Mouse (Mus musculus) ES-CJ7 (cell line): ENCODE data around the gene Aspm.
"Not testable (repeated sequence)": the region's sequence is repeated elsewhere in the genome, so short reads cannot be mapped to it uniquely, and the experiment has no call there.

Experiments used
- DNase-seq: peaks from one replicate; pipeline ENCODE4 v3.0.0; 2011; ENCODE audit warnings: low read depth, low spot score

Gene Aspm

DNA sequence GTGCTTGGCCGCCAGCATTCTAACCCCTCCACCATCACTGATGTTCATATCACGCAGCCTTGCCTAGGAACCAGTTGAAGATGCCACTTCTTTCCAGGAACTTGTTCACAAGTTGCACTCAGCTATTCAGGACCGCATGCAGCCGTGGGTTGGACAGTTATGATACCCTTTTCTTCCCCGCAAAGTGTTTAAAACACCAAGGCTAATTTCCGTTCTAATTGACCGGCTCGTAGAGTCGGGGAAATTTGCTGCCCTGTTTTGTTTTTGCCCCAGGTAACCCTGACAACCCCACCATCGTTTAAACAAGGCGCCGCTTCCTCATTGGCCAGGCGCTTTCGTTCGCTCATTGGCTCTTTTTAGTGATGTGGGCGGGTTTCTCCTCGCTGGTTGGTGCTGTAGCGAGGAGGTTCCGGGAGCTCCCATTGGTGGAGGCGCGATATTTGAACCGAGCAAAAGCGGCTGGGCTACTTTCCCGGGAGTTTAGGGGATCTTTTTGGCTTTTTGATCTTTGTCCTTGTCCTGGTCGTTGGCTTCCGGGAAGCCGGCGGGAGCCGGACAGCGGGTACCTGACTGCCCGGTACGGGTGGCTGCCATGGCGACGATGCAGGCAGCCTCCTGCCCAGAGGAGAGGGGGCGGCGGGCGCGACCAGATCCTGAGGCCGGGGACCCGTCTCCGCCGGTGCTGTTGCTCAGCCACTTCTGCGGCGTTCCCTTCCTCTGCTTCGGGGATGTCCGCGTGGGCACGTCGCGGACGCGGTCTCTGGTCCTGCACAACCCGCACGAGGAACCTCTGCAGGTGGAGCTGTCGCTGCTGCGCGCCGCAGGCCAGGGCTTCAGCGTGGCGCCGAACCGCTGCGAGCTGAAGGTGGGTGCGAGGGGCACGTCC is at the start of gene Aspm:
Aspm (plus strand) TSS at position 433 of the 886 bp plus-strand sequence.
- DNase-seq: peak; percentile 97

DNA sequence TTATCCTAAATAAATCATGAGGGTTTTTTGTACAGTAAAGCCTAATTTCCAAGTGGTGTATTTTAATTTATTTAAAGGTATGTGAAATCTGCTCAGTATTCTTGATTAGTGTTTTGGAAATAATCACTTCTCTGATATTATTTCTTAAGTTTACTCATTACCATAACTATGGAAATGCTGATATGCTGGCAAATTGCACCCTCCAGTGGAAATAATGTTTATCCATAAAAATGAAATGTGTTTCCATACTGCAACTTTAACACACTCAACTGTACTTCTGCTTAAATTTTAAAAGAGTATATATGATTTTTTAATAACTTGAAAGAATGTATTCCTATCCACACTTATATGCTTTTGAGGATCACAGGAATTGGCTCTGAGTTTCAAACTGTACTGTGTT is 48.8 kb upstream of the Aspm start:
- DNase-seq: no peak

DNA sequence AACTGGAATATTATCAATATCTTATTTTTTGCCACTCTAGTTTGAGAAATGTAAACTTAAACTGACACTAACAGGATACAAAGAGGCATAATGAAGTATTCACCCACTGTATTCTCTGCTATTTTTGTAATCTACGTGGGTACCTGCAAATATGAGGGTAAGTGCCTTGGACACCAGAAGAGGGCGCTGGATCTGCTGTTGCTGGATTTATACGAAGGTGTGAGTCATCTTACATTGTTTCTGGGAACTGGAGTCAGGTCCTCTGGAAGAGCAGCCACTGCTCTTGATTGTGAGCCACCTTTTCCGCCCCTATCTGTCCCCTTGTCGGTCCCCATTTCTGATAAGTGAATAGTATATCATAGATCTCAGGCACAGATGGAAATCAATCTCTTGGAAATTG is 46.9 kb upstream of the Aspm start:
- DNase-seq: peak; percentile 66

- peak; percentile 89 for DNase-seq
Observed at GRCm38 (mm10) chr1:139412365-139412764, 42.2 kb upstream of the Aspm start.

DNA sequence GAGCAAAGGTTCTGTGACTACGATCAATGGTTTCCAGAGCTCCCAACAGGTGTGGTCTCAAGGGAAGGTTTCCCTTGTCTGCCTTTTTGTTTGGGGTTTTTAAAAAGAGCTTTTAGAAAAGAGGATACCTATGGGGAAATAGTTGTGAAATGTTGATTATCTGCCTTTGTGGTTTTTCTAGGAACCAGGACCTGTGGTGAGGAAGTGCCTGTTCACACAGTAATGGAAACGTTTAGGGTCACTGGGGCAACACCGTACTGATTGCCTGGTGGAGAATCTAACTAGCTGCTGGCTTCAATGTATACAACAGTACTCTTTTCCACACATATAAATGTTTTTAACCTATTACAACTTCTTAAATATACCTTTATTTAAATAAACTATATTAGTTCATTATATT is 41.1 kb upstream of the Aspm start:
- no peak for DNase-seq

- no peak for DNase-seq
Observed at GRCm38 (mm10) chr1:139421521-139421874, 33.1 kb upstream of the Aspm start.

- DNase-seq: peak; percentile 89
Observed at GRCm38 (mm10) chr1:139421875-139422791, 32.4 kb upstream of the Aspm start, which contains the start of gene Zbtb41. Gene Zbtb41, plus strand, starts transcription at chr1:139422288.

GRCm38 (mm10) chr1:139422941-139423340 is 31.6 kb upstream of the Aspm start:
- DNase-seq: no peak

DNA sequence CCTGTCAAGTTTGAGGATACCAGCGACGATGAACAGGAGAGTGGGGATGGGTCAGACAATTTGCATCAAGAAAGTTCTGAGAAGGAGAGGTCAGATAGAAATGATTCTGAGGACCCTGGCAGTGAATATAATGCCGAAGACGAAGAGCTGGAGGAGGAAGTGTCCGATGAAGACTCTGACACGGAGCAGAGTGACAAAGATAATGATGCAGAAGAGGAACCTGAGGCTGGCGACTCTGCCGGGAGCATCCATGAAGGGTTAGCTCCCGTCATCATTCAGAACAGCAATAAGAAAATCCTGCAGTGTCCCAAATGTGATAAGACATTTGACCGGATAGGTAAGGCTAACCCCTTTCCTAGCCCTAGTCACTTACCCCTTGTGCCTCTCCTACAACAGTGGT is 30.6 kb upstream of the Aspm start:
- DNase-seq: no peak

- DNase-seq: no peak
Observed at GRCm38 (mm10) chr1:139425006-139425405, 29.6 kb upstream of the Aspm start.

DNA sequence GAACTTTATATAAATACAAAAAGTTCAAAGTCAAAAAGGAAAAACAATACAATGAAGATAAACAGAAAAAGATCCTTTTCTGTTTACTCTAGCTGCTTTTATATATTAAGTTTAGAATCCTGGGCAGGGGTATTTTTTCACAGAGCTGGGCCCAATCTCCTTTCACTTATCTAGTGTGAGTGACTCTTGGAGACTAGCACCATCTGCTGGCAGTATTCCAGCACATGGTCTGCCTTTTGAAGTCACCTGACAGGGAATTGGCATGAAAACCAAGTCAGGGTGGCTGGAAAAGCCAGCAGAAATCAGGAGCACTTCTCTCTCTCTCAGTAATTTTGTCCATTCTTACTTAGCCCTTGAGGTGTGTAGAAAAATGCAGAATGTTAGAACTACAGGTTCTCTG is 16.2 kb upstream of the Aspm start:
- DNase-seq: peak; percentile 88

- not testable (repeated sequence) for DNase-seq
Observed at GRCm38 (mm10) chr1:139443103-139443502, 11.5 kb upstream of the Aspm start.

DNA sequence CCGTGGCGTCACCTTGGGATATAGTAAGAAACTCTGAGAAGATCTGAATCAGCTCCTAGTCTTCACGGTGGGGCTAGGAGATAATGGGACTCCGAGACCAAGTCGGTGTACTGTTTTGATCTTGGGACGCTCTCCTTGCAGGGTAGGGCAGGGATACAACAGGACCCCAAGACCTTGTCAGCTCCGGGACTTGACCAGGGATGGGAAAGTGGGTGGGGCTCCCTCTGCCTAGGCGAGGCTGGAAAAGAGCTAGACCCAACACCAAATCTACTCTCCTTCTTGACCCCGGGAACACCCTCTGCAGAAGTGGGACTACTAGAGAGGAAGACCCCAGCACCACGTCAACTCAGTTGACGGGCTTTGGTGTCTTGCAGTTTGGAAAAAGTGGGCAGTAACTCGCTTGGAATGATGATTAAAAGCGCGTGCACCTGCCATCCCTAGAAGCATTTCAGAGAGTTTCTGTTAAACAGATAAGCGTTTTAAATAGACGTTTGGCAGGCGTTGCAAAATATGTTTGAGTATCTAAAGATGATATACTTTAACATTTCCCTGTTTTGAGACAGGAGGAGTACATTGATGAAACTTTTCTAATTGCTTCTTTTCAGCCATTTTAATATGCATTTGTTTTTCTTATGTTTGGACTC is 776 bp downstream of the Aspm start:
- peak; percentile 76 for DNase-seq

DNA sequence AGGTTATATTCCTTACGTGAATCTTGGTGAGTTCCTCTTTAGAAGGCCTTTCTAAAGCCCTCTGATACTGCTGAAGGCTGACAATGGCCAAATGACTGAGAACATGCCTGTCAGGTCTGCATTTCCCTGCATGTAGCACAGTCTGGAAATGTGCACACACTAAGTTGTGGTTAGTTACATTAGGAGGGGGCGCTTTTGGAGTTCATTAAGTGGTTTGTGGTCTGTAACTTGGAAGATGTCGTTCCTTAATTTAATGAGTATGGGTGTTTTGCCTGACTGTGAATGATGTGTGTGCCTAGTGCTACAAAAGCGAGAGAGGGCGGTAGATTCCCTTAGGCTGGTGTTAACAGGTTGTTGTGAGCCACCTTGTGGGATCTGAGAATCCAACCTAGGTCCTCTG is 6.2 kb downstream of the Aspm start:
- DNase-seq: no peak

DNA sequence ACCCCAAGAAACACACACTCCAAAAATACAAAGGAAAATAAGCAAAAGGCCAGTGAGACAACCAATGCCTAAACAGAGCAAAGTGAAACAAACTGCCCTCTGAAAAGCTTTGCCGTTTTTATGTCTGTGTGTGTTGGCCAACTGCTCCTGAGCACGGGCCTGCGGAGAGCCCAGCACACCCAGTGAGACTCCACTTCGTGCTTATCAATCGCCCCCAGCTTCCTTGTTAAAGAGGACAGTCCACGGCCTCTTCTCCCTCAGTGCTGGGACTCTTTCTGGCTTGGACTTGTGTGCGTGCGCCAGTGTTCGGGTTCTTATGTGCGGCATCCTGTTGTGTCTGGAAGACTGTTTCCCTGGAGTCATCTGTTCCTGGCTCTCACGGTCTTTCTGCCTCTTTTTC is 11.4 kb downstream of the Aspm start:
- DNase-seq: no peak

- DNase-seq: no peak
Observed at GRCm38 (mm10) chr1:139478898-139479297, 24.3 kb downstream of the Aspm start.

- DNase-seq: peak; percentile 42
Observed at GRCm38 (mm10) chr1:139480246-139480645, 25.7 kb downstream of the Aspm start.

DNA sequence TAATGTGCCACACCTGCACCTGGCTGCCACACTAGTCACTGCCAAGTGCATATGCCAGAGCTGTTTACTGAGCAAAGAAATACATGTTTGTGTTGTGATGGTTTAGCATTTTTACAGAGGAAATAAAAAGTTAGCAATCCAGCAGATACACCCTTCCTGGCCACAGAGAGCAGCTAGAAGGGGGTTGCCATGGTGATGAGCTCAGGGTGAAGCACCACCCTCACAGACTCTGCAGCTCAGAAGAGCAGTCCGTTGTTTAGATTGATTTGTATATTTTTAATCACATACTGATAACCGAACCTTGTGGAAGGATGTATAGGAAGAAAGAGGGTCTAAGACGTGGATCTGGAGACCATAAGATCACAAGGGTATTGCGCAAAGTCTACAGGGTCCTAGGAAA is 26.6 kb downstream of the Aspm start:
- DNase-seq: no peak

DNA sequence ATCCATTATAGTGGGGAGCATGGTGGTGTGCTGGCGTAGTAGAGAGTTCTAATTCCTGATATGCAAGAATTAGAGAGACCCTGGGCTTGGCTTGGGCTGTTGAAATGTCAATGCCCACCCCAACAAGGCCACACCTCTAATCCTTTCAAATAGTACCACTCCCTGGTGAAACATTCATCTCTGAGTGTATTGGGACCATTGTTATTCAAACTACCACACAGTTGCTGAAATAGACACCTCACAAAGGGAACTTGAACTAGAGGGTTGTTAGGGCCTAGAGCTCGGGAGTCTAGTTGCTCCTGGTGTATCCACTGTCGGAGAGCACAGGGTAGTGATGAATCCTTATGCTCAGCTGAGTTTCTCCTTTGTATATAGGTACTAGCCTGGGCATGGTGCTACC is 40.1 kb downstream of the Aspm start:
- peak; percentile 99 for DNase-seq

GRCm38 (mm10) chr1:139495408-139495807 is 40.8 kb downstream of the Aspm start:
- no peak for DNase-seq

DNA sequence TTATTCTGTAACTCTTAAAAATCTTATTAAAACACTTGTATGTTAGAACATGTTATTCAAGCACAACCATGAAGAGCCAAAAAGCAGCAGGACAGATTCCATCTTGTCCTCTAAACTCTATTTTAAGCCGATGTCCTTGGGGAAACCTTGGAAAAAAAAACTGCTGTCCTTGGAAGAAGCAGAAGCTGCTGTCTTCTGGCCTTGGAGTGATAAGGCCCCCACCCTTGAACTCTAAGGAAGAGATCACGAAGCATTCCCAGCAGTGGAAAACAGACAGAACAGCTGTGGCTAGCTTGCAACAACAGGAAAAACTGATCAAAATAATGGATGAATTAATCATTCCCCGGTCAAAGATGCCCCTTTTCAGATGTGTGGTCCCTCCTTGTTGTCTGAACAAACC is 41.6 kb downstream of the Aspm start:
- peak; percentile 56 for DNase-seq

DNA sequence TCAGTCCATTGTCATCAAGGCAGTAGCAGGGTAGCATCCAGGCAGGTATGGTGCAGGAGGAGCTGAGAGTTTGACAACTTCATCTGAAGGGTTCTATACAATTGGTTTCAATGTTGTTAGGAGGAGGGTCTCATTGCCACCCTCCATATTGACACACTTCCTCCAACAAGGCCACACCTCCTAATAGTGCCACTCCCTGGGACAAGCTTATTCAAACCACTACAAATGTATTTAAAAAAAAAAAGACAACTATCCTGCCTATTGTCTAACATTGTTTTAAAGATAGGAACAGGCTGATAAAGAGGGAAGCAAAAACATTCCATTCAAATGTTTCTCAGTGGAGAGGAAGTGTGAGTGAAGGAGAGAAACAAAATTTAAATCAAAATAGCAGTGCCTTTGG is 45.2 kb downstream of the Aspm start:
- DNase-seq: peak; percentile 57
